In the genomic region with DNA sequence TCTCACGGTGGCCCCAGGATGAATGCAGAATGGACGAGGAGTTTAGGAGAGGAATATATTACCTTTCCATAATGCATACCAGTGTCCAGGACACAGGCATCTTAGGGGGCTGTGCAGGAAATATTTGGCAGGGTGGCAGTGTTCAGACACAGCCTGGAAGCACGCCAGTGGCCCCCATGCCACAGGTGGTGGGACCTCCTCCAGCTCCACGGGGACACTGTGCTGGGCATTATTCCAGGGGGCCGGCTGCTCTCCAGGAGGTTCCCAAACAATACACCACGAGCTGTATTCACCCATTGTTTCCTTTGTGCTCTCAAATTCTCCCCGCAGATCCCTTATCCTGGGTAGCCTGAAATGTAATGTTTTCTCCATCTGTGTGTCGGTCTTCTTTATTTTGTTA, we compare ENCODE assay signal across 23 mouse cellular contexts.
DNase-seq lines count a peak whose midpoint lies in the region; ATAC-seq and TF ChIP-seq lines count a peak whose summit lies in the region.
"Had no signal": no experiment of that assay in that cellular context is flagged by ENCODE, and none has a peak within 500 bp of the region (broad histone marks: within the 10 kb centered on the region; RNA-seq: fewer than 3 reads in every experiment).

No protein-coding gene starts in this region.

- no peak overlapping the region for H3K4me3 ChIP-seq in embryonic facial prominence, embryonic 14.5 days (ENCODE audit: low read depth, low read length)
- no peak overlapping the region for H3K4me3 ChIP-seq in embryonic facial prominence, embryonic 10.5 days
- H3K4me3 ChIP-seq: forebrain, embryonic 10.5 days; heart, embryonic 12.5 days; hindbrain, embryonic 13.5 days; limb, embryonic 13.5 days; liver, embryonic 13.5 days; neural tube, embryonic 12.5 days had no signal

- 48% methylated on average over 8 of the region's 8 CpGs for WGBS in embryonic facial prominence, embryonic 14.5 days
- WGBS in embryonic facial prominence, embryonic 10.5 days = 51% methylated on average over 8 of the region's 8 CpGs

- no peak overlapping the region for H3K27ac ChIP-seq in embryonic facial prominence, embryonic 14.5 days (replicated peaks; ENCODE audit: low read depth, low read length)
- H3K27ac ChIP-seq in embryonic facial prominence, embryonic 10.5 days (replicated peaks) = no peak overlapping the region
- H3K27ac ChIP-seq: forebrain, embryonic 10.5 days; hindbrain, embryonic 13.5 days; limb, embryonic 13.5 days; liver, embryonic 13.5 days; neural tube, embryonic 12.5 days had no signal

- H3K27me3 ChIP-seq in embryonic facial prominence, embryonic 14.5 days (replicated peaks; ENCODE audit: control insufficient read depth, insufficient read depth, low read length) = no peaks in the 10 kb centered on the region
- H3K27me3 ChIP-seq in embryonic facial prominence, embryonic 10.5 days (replicated peaks; ENCODE audit: low read depth, poor library complexity, severe bottlenecking) = no peaks in the 10 kb centered on the region
- H3K27me3 ChIP-seq: heart, embryonic 12.5 days; hindbrain, embryonic 13.5 days; limb, embryonic 13.5 days; liver, embryonic 13.5 days; neural tube, embryonic 12.5 days had no signal

- H3K36me3 ChIP-seq in embryonic facial prominence, embryonic 14.5 days (ENCODE audit: control insufficient read depth, insufficient read depth, low read length) = no peaks in the 10 kb centered on the region
- no peaks in the 10 kb centered on the region for H3K36me3 ChIP-seq in embryonic facial prominence, embryonic 10.5 days (replicated peaks)
- H3K36me3 ChIP-seq: forebrain, embryonic 10.5 days; heart, embryonic 12.5 days; hindbrain, embryonic 13.5 days; limb, embryonic 13.5 days; liver, embryonic 13.5 days; neural tube, embryonic 12.5 days had no signal

- H3K4me1 ChIP-seq in embryonic facial prominence, embryonic 14.5 days (ENCODE audit: control insufficient read depth, insufficient read depth, low read length) = no peaks in the 10 kb centered on the region
- peaks cover 3% of the 10 kb centered on the region; the same call in 1 of the 2 replicates for H3K4me1 ChIP-seq in embryonic facial prominence, embryonic 10.5 days
- H3K4me1 ChIP-seq: heart, embryonic 12.5 days; limb, embryonic 13.5 days; liver, embryonic 13.5 days had no signal

- no peak; the same call in 1 of the 2 replicates for ATAC-seq in embryonic facial prominence, embryonic 14.5 days (ENCODE audit: low read depth)
- ATAC-seq: inflammation-experienced regulatory T-cells, adult 6 months had no signal

- no peak for TF ChIP-seq POLR2A in brain, embryonic 14.5 days (IDR thresholded peaks at IDR 0.05; ENCODE audit: borderline replicate concordance, extremely low read depth, insufficient read depth, insufficient read length, poor library complexity, severe bottlenecking)

- no peak overlapping the region for H3K9ac ChIP-seq in embryonic facial prominence, embryonic 14.5 days (ENCODE audit: low read depth, low read length)
- H3K9ac ChIP-seq: heart, embryonic 12.5 days; hindbrain, embryonic 13.5 days; limb, embryonic 13.5 days; liver, embryonic 13.5 days; lung, embryonic 14.5 days; neural tube, embryonic 12.5 days had no signal

- peak; percentile 39 for DNase-seq in embryonic facial prominence, embryonic 14.5 days (ENCODE audit: low spot score)
- no peak for DNase-seq in embryonic facial prominence, embryonic 10.5 days (ENCODE audit: low spot score)
- peak; percentile 32 to 43 for DNase-seq in layer of hippocampus, postnatal 10 days (ENCODE audit: low spot score in 2 of 2)
- DNase-seq in layer of hippocampus, postnatal 36 days = no peak
- peak; percentile 10 for DNase-seq in ovary, postnatal 36 days (ENCODE audit: low spot score)
- no peak for DNase-seq in ovary, postnatal 10 days (ENCODE audit: low spot score)
- DNase-seq in brain, embryonic 14.5 days (ENCODE audit: low read depth) = peak; percentile 47
- DNase-seq: cerebellum, adult 9-11 months; embryo, embryonic 11 days; kidney, adult 2 months; kidney, postnatal 10 days; liver, embryonic 13.5 days; lung, embryonic 14.5 days; lung, postnatal 36 days; spleen, adult 18-20 months; thymus, adult 18-20 months; thymus, postnatal 4 days had no signal

- no peak for TF ChIP-seq CTCF in brain, embryonic 14.5 days (IDR thresholded peaks at IDR 0.05; ENCODE audit: borderline replicate concordance, extremely low read depth, insufficient read depth, insufficient read length)

- H3K9me3 ChIP-seq in embryonic facial prominence, embryonic 14.5 days (ENCODE audit: control insufficient read depth, low read length) = no peaks in the 10 kb centered on the region
- no peaks in the 10 kb centered on the region for H3K9me3 ChIP-seq in embryonic facial prominence, embryonic 10.5 days
- H3K9me3 ChIP-seq: forebrain, embryonic 10.5 days; heart, embryonic 12.5 days; hindbrain, embryonic 13.5 days; limb, embryonic 13.5 days; liver, embryonic 13.5 days; neural tube, embryonic 12.5 days had no signal

- no peak overlapping the region for H3K4me2 ChIP-seq in embryonic facial prominence, embryonic 14.5 days (ENCODE audit: low read depth, low read length)
- H3K4me2 ChIP-seq: heart, embryonic 12.5 days; hindbrain, embryonic 13.5 days; limb, embryonic 13.5 days; liver, embryonic 13.5 days; lung, embryonic 14.5 days; neural tube, embryonic 12.5 days had no signal

Comparison
In these comparisons a context has a peak if more than half of its experiments do, and no peak if none do; other contexts are left out.
1. DNase-seq: peak in embryonic facial prominence, embryonic 14.5 days (single experiment), layer of hippocampus, postnatal 10 days (2 of 2), ovary, postnatal 36 days (single experiment) and brain, embryonic 14.5 days (single experiment); none in embryonic facial prominence, embryonic 10.5 days (single experiment), layer of hippocampus, postnatal 36 days (0 of 2) and ovary, postnatal 10 days (single experiment).